Mouse (Mus musculus): ENCODE measurements around the gene Orc5.
"Not testable (repeated sequence)": the region's sequence is repeated elsewhere in the genome, so short reads cannot be mapped to it uniquely, and the experiment has no call there.

Orc5 gene

DNA sequence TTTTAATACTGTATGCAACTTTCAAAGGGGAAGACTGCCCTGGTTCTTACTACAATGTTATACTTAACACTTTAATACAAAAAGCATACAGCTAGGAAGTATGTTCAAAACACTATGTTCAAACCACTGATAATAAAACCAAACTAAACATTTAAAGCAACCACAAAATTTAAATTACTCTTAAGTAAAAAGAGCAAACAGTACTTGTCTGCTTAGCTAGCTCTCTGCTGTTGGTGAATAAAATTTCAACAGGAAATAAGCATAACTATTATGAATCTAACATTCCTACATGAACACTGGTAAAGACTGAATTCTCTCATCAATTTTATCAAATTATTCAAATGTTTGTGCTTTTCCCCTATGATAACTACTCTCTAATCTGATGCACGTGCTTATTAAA, 13.5 kb downstream of the Orc5 start:
- no peak for DNase-seq (ENCODE audit: low spot score)

DNA sequence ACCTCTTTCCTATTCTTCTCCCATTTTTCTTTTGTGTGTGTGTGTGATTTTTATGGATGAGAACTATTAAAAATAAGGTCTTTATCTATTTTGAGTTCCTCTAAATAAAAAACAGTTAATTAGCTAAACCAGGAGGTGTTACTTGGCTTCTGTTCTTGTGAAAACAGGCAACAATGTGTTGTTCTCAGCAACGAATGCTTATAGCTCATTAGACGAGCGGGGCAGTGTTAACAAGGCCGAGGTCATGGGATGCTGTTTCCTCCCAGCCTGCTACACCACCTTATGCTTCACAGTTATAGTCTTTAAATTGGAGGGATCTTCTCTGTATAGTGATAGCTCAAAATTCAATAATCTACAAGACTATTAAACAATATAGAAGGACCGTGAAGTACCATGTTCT, 17.7 kb downstream of the Orc5 start:
- DNase-seq (ENCODE audit: low spot score): no peak

DNA sequence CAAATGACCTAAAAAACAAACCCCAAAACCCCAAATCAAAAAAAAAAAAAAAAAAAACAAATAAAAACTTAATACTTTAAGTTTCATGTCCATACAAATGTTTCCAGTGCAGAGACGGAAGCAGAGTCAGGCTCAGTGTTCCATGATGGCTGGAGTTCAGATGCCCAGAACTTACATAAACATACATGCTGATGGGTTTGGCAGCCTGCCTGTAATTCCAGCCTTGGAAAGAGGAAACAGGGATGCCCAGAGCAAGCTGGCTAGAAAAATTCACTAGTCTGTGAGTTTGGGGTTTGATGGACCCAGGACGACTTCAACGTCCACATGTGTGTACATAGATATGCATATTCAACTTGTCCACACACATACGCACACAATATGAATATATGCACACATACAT, 27.6 kb downstream of the Orc5 start:
- no peak for DNase-seq (ENCODE audit: low spot score)

DNA sequence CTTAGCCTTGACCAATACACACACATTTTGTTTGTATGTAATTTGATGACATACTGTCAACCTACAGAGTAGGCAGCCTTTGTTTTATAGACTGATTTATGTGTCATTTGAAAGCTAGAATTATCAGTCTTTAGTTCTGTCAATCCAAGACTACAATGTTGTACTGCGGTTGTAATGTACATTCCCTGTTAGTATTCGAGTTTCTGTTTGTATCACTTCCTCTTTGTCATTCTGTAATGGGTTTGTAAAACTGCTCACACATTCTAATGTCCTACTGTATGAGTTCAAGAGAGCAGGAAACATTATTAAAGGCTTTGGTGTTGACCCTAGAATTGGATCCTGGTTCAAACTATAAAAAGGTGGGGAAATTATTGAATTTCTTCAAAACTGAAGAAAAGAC, 30.5 kb downstream of the Orc5 start:
- no peak for DNase-seq (ENCODE audit: low spot score)

DNA sequence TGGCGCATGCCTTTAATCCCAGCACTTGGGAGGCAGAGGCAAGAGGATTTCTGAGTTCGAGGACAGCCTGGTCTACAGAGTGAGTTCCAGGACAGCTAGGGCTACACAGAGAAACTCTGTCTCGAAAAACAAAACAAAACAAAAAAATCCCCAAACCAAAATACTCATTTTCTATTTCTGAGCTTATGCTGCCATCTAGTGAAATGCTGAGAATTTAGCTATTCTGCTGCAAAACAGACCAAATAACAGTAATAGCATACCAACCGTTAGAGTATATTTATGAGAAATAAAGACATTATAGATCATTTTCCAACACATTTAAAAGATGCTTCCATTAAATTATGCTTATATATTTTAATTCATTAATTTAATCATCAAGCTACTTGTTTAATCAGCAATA, 34.5 kb downstream of the Orc5 start:
- DNase-seq (ENCODE audit: low spot score): not testable (repeated sequence)

DNA sequence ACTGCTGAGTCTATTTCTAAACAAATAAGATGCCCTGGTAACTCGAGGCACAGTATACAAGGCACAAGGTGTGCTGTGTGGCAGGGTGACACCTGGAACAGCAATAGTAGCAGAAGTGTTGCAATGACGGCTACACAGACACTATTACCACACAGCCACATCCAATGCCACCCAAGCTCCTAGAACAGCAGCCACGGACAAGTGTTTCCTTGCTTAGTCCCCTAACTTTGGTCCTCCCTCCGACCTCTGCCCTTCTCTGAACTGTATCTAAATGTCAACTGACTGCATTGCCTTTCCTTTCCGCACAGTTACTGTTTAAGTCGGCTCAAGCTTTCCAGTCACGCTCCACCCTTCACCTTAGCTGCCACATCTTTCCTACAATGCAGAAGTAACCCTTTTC, 36.0 kb downstream of the Orc5 start:
- DNase-seq (ENCODE audit: low spot score): not testable (repeated sequence)

DNA sequence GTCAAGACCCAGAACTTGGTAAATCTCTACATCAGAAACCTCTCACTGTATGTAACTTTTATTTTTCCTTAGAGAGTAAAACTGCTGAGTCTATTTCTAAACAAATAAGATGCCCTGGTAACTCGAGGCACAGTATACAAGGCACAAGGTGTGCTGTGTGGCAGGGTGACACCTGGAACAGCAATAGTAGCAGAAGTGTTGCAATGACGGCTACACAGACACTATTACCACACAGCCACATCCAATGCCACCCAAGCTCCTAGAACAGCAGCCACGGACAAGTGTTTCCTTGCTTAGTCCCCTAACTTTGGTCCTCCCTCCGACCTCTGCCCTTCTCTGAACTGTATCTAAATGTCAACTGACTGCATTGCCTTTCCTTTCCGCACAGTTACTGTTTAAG, 37.6 kb downstream of the Orc5 start:
- not testable (repeated sequence) for DNase-seq (ENCODE audit: low spot score)

DNA sequence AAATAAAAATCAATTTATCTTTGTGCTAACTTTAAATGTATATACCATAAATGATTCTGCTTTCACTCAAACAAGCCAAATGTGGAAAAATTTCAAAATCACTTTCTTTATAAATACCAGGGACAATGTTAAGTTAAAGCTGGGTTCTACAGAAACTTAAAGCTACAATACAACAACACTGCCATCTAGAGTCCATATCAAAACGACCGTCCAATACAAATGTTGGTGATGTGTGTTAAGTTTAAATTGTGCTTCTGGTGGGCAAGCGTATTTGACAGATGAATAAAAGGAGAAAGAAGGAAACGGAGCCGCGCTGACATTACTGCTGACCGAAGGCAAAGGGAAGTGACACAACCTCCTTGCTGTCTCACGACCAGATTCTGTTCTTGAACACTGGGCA, 38.4 kb downstream of the Orc5 start:
- DNase-seq (ENCODE audit: low spot score): no peak

DNA sequence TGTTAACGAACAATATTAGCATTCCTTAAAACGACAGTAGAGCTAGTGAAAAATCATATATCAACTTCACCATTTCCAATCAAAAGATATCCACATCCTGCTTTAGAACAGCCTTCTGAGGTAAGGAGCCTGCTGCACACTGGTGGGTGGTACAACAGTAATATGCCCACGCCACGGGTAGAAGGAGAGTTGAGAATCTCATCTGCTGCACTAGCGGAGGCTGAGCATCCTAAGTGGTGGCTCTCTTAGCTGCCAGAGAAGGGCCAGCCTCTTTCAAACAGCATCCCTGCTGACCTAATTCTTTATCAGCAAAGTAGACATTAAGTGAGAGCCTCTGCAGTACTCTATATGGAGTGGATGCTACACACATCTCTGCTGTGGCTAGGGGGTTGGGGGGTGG, 41.7 kb downstream of the Orc5 start:
- DNase-seq (ENCODE audit: low spot score): no peak

DNA sequence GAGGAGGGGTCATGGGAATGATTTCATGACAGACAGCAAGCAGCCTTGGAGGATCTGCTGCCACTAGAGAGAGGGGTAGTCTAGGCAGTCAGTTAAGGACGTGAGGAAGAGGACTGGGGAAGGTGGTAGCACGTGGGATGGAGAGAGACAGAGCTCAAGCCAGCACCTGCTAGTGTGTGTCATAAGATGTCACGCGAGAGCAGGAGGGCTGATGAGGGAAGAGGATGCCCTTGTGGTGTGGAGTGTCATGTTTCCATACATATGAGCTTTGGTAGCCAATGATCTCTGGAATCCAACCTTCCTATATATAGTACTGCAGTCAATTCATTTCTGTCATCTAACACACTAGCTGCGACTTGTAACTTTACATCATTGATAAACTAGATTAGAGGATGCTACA, 50.8 kb downstream of the Orc5 start:
- no peak for DNase-seq (ENCODE audit: low spot score)

DNA sequence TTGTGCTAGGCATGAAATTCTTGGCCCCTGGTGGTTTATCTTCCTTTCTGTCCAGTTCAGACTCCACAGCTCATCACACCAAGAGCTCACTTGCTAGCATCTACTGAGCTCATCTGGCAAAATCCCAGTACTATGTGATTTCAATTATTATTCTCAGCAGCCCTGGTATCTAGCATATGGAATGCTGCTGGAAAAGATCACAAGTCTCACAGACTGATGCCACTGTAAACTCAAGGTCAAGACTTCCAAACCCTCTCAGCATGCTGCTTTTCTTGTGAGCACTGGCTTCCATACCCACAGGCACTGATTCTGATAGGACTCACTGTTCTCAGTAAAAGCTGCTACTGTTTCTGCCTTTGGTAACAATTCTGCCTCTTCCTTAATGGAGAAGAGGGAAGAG, 59.1 kb downstream of the Orc5 start:
- DNase-seq (ENCODE audit: low spot score): no peak

DNA sequence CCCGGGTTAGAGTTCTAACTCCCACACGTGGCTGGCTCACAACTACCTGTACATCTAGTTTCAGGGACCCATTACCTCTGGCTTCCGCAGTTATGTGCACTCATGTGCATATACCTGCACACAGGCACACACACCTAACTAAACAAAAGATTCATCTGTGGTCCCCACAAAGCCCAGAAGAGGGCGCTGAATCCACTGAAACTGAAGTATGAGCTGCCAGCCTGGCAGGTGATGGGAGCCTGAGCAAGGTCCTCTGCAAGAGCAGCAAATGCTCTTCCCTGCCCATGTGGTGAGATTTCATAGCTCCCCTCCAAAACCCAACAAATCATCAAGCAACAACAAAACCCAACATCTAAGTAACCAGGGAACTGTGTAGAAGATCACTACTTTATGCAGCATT, 61.1 kb downstream of the Orc5 start:
- DNase-seq (ENCODE audit: low spot score): no peak

DNA sequence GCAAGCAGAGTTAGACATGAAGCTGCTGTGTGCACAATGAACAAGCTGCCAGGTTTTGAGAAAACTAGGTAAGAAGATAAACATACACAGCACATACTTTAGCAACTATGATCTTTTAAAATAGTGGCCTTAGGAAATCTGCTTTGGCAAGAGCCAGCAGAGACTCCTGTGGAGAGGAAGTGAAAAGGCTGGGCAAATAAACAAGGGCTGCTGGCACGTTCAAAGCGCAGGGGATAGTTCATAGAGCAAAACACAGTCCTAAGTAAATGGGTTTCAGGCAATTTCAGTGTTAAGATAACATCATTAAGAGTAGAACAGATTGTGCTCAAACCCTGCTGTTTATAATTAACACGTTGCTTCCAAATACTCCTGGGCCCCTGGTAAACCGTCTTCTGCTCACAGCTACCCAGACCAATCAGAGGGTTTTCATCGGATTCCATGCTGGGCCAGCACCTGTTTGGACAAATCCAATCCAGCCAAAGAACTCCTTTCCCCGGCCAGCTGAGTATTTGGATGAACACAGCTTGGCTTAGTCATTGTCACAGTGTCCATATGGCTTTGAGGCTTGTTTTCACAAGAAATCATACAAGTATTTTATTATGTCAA, 63.5 kb downstream of the Orc5 start:
- no peak for DNase-seq (ENCODE audit: low spot score)

DNA sequence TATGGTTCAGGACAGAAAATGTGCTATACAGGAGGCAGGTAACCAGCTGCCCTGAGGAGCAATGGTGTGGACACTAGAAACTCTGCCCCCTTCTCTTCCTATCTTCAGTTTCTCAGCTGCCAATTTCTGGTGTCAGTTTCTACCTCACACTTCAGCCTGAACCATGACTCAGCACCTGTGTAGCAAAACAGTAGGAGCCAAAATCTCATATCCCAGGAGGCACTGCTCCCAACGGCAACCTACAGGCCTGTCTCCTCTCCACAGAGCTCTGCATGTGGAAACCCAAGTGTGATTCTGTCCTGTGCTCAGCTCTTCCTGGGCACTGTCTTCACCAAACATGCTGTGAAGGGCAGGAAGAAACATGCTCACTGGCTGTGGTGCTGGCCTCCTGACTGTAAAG, 64.5 kb downstream of the Orc5 start:
- no peak for DNase-seq (ENCODE audit: low spot score)

DNA sequence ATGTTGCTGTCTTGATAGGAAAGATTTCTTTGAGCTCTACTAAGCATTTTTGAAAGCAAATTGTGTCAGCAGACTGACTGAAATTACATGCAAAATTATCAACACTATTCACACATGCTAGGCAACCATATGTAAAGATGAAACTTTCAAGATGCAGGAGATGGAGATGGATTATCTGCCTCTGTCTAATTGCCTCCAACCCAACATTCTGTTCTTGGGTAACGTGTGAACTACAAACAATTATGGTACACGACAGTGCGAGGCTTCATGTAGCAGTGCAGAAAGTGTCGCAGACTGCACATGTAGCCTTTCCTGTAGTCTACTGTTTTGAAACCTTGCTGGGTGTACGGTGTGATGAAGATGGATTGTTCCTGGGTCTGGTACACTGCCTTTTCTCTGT, 67.7 kb downstream of the Orc5 start:
- no peak for DNase-seq (ENCODE audit: low spot score)

DNA sequence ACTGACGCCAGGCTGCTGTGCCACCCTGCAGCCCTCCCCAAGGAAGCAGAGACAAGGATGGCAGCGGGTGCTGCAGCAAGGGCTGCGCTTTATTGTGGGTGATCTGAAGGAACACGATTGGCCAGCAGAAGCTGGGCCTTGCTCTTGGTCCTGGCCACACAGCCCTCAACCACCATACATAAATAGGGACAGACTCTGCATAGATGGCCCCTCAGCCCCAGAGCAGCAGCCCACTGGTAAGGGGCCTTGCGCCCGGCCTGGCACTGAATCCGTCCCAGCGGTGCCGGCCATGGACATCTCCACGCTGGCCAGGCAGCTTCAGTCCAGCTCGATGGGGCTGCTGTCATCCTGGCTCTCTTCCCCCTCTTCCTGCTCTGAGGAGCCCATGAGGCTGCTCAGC, 77.8 kb downstream of the Orc5 start:
- DNase-seq (ENCODE audit: low spot score): not testable (repeated sequence)

DNA sequence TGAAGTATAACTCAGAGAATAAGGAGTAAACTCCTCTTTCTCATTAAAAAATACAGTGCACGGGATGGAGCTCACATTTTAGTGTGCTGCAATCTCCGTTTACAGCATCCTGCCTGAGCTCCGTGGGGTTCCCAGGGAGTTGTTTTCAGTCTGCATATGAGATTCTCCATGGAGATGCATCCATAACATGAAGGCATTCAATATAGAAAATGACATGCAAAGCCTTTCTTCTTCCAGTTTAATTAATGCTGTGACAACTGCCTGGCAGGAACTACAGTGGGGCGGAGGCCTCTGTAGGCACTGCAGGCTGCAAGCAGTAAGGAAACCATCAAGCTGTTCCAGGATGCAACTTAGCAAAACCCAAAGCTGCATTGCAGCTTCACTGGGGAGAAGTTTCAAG, 79.0 kb downstream of the Orc5 start:
- DNase-seq (ENCODE audit: low spot score): no peak

DNA sequence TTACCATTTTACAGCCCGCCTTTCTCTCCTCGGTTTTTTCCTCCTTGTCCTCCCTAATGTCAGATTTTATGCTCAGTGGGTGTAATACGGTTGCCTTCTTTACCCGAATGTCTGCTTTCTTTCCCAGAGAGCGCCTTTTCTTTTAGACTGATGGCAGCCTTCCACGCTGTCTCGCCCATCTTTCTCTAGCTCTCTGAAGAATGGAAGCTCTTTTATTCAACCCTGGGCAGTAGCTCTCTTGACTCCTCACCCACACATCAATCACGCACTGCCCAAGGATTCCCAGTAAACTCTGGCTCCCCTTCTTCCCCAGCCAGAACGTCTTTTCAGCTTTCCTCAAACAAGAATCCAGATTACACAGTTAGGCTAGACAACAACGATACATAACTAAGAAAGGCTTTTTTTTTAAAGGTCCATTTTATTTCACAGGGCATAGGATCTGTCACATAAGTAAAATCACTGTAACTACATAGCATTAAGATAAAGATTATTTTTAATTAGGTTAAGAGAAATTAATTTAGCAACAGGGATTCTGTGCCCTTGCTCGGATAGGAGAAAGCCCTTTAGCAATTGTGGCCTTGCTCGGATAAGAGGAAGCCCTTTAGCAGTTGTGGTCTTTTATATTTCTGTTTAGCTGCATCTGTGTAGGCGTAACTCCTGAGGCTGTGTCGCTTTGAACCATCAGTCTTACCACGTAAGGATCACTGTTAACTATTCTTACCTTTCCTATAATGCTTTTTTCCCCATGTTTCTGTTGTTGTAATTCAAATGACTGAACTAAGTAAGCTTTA, 97.2 kb downstream of the Orc5 start:
- no peak for DNase-seq (ENCODE audit: low spot score)

DNA sequence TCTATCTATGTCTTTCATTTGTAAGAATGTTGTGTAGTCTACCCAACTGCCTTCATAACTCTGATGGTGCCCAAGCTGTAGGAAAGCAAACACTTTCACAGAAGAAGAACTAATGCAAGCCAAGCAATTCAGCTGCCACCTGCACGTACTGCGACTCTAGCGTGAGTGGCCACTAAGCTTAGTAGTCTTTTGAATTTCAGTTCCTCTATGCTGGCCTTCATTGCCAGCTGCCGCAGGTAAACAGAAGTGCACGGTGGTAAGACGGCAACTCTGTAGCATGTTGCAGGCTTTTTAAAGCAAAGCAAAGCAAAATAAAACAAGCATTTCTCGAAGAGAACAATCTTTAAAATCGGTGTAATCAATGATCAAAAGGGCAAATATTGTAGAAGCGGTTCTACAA, 97.8 kb downstream of the Orc5 start:
- DNase-seq (ENCODE audit: low spot score): no peak

DNA sequence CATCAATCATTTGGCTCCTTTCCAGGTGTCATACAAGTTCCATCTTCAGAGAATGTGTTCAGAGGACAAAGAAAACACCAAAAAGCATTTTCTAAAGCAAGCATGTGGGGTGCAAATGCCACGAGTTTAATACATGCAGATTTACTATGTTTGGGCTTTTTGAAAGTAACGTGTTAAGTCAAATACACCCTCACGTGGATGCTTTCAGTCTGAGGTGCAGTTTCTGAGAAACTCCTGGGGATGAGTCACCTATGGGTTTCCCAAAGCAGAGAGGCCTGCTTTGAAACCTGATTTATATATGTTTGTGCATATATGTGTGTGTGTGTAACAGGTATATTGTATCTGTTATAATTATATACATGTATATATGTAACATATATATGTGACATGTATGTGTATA, 98.5 kb downstream of the Orc5 start:
- DNase-seq (ENCODE audit: low spot score): no peak

DNA sequence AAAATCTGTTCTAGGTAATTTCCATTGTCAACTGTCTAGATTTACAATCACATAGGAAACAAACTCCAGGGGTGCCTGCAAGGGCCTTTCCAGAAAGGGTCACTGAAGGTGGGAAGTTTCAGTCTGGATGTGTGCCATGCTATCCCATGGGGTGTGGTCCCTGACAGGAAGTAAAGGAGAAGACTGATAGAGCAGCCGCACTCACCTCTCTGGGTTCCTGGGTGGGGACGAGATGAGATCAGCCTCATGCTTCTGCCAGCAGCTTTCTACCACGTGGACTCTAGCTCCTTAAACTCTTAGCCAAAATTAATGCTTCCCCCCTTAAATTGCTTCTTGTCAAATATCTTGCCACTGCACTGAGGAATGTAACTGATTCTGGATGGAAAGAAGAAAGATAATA, 100.7 kb downstream of the Orc5 start:
- DNase-seq (ENCODE audit: low spot score): no peak

Data from ovary, postnatal 10 days (tissue).